Mouse (Mus musculus) ES-Bruce4 (cell line): ENCODE data around the gene Ndufs6.

ENCODE experiments used
- CTCF ChIP-seq: IDR thresholded peaks from one replicate; pipeline ENCODE4 v1.8.1; 2011; ENCODE audit warnings: low read depth, low read length
- EP300 ChIP-seq: IDR thresholded peaks from 2 replicates; pipeline ENCODE4 v1.6.1; 2011; ENCODE audit warnings: low read depth, low read length; ENCODE audit not compliant: insufficient read depth
- POLR2A ChIP-seq: IDR thresholded peaks from one replicate; pipeline ENCODE4 v1.8.1; 2011; ENCODE audit warnings: low read length; ENCODE audit not compliant: insufficient read depth

DNA sequence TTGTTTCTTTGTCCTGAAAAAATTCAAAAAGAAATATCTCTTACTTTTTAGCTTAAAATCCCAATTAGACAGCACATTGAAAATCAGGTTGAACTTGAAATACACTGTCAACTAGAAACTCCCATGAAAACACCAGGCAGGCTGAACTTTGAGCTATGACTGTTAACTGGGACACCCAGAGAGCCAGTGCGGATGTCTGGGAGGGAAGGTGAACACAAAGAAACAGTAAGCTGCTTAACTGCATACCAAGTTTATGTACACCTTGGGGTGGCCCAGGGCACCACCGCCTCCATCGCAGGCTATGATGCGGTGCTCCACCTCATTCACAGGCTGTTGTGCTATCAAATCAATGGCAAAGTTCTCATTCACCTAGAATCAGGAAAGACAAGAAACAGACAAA lies 8.3 kb downstream of the Ndufs6 start:
- TF ChIP-seq EP300 (no peak), CTCF (no peak), POLR2A (no peak)
